Mouse (Mus musculus): ENCODE data around the gene Lrrc30. TPM values are rescaled to one million over a fixed set of nuclear protein-coding genes. Genes with fewer than 3 reads are reported as not detected.

The Lrrc30 gene
- total RNA-seq (2021), result 1 to 10 TPM; 6.9 to 8.3 TPM
- long read RNA-seq, experiment 1, transcript Lrrc30-201 (1 exons, 1,760 nt), result major isoform, 5 of 5 reads
- long read RNA-seq, experiment 1, partial matches to known transcripts, result 0 of 5 reads
- long read RNA-seq, experiment 1, other reads (novel, unspliced or antisense), result 0 of 5 reads
- long read RNA-seq, experiment 2, transcript Lrrc30-201 (1 exons, 1,760 nt), result major isoform, 6 of 6 reads
- long read RNA-seq, experiment 2, partial matches to known transcripts, result 0 of 6 reads
- long read RNA-seq, experiment 2, other reads (novel, unspliced or antisense), result 0 of 6 reads

DNA sequence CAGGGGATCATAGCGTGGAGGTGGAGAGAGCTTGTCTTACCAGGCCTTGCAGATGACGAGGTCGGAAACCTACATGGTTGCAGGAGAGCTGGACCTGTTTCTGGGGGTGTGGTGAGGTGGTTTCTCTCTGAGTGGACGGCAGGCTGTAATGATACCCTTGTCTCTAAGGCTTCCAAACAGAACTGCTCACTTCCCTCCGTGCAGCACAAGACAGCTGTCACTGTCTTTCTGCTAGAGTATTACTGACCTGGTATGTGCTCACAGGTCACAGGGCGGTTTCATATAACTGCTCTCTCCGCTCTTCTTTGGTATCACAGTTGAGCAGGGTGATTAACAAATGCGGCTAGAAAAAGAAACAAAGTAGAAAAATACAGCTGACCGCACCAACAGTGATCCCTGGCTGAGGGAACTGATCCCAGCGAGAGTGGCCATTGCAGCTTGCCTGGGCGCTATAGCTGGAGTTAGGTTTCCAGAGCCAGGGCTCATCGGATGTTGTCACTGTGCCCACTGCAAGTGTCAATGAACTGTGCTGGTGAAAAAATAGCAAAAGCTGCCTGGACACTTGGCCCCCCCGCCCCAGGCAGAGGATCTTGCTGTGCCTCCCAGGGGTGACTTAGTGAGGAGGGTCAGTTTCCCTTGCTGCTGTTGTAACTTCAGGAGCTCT is at the start of gene Lrrc30:
Gene Lrrc30 (minus strand): TSS at position 48 of the 664 bp plus-strand sequence.
- DNase-seq (ENCODE audit: low spot score in 2 of 2), result peak in 1 of 2 experiments; percentile 25

DNA sequence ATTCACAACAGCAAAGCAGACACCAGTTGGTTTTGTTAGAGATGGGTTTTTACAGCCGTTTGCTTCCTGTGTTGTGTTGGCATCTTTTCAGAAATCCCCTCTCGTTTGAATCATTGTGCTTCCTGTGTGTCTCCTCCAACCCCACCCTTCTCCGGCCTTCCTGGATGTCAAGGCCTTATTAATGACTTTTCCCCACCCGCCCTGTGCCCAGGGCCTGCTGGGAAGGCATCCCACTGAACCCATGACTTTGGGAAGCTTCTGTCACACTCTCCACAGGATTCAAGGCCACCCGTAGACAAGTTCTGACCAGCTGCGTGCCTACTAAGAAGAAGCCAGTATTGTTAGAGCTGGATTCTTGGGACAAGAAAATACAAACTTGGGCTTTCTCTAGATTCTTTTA is 48.6 kb upstream of the Lrrc30 start:
- no peak for DNase-seq (ENCODE audit: low spot score in 2 of 2)

DNA sequence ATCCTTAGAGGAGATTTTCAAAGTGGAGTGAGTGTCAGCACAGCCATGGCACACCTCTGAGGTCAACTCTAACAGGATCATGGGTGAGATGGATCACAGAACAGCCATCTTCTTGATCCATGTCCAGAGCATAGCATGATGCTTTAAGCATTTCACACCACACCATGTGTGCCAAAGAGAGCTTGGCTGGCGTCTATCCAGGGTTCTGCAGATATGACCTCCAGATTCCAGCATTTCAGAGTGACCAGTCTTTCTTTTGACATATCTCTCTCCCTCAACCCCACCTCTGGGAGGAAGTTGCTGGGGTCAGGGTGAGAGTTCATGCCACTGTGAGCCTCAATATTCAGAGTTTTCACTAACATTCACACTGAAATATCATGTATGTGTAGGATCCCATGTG is 46.1 kb upstream of the Lrrc30 start:
- DNase-seq (ENCODE audit: low spot score in 2 of 2), result no peak

DNA sequence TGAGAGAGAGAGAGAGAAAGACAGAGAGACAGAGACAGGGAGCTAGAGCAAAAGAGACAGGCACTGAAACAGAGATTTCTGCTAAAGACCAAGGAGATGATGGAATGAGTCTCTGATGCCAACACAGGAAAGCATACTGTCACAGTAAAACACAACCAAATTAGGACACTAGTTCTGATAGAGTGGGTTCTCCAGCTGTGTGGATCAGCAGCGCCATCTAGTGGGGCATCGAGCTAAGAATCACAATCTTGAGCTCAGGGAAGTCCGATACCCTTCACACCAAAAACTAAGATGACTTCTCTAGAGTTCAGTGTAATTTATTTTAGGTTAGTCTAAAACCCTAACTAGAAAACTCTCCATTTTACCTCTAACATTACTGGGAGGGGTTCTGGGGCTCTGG is 35.5 kb upstream of the Lrrc30 start:
- DNase-seq (ENCODE audit: low spot score in 2 of 2), result peak; percentile 40 to 60

DNA sequence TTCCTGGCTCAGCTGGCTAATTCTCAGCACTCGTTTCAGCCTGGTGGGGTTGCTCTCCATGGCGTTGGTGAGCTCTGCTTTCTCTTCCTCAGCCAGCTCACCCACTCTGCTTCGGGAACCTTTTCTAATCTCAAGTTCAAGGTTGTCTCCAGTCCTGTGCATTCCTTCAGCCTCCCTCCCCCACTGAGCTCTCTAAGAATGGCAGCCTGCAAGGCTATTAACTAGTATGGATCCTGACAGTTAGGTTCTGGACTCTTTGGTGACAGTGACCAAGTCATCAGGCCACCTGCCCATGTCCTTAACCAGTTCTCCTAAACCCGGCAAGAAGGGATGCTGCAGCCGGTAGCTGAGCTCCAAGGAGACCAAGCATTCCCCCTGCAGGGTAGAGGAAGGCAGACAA is 34.5 kb upstream of the Lrrc30 start:
- no peak for DNase-seq (ENCODE audit: low spot score in 2 of 2)

DNA sequence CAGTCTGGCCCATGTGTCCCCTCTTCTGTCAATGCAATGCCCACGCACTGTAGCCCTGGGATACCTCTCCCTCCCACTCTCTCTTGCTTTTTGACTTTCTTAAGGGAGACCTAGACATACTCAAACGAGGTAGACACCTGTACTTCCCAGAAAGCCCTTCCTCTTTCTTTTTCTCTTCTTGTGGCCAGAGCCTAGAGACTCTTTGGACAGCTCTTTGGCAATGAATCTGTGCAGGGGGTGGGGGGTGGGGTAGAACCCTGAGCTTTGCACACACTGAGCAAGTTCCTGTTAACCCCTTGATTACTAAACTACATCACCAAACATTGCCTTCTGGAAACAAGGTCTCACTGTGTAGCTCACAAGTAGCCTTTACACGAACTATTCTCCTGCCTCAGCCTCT is 31.8 kb upstream of the Lrrc30 start:
- DNase-seq (ENCODE audit: low spot score in 2 of 2), result no peak

DNA sequence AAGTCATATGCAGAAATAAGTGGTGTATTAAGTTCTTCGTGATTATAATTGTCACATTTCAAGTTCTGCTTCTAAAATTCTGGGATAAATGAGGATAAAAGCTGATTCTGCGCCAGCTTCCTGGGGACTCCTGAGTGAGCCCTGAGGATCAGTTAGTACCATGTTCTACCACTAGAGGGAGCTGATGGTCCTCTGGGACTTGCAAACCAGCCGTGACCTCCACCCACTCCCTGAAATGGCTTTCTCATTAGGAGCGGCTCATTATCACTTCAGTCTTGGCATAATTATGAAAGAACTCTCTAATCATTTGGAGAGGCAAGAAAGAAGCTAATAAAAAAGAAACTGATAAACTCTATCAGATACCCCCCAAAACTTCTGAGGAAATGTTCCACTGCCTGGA is 19.0 kb upstream of the Lrrc30 start:
- DNase-seq (ENCODE audit: low spot score in 2 of 2), result peak in 1 of 2 experiments; percentile 40

DNA sequence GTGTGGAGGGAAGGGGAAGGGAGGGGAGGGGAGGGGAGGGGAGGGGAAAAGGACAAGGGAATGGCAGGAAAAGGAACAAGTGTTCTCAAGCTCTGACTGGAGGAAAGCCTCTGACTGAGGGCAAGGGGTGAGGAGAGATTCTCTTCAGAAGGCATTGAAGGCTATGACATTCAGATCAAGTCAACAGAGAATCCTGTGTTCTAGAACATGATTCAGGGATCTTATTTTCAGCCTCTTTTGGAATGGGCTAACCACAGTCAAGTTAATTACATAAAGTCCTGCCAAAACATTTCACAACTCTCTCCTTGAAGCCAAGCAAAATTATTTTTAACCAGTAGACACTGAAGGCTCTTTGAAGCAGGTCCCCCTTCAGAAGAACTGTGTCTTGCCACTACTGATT is 9.1 kb upstream of the Lrrc30 start:
- no peak for DNase-seq (ENCODE audit: low spot score in 2 of 2)

DNA sequence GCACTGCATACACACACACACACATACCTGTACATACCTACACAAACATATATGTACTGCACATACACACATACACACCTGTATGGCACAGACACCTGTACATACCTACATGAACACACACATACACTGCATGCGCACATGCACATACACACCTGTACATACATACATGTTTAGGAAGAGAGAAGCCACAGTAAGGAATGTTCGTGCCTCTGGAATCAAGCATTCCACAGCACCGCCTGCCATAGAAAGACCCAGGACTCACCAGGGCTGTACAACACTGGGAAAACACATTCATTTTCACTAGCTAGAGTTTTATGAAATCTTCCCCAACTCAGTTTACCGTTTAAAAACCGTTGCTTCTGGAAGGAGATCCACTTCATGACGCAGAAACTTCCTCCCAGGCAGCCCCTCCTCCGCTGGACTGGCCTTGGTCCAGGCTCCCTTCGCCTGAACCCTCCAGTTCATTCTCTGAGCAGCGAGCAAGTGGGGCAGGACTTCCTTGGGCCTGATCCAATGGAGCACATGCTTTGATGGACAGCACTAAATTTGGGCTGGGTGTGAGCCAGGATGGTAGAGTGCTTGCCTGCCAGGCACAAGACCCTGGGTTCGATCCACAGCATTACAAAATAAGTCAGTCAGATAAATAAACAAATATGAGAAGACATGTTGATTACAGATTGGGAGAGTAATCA is 5.7 kb upstream of the Lrrc30 start:
- DNase-seq (ENCODE audit: low spot score in 2 of 2), result peak in 1 of 2 experiments; percentile 23

DNA sequence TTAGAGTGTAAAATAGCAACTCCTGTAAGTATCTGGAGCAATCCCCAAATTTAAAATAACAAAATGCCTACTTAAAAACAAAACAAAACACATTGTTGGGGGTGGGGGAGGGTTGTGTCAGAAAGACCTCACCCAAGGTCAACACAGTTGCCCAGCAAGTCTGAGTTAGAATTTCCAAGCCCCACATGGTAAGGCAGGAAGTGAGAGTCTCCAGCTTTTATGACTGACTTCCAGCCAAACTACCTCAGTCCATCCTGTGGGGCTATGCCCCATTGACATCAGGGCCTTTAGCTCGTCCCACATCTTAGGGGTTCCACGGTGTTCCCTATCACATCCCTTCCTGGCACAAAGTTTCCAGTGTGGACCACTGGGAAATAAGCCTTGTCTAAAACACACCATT is 4.4 kb upstream of the Lrrc30 start:
- DNase-seq (ENCODE audit: low spot score in 2 of 2), result no peak

DNA sequence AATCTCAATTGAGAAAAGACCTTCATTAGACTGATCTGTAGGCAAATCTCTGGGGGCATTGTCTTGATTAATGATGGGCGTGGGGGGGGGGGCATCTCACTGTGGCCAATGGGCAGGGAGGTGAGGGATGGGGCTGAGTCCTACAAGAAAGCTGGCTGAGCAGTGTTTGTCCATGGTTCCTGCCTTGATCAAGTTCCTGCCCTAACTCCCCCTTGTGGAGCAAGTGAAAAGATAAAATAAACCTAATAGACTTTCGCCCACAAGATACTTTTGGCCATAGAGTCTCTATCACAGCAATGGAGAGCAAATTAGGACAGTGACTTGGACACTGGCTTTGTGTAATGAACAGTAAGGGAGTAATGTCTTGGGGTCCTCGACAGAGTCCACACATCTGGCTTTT is 3.8 kb upstream of the Lrrc30 start:
- no peak for DNase-seq (ENCODE audit: low spot score in 2 of 2)

DNA sequence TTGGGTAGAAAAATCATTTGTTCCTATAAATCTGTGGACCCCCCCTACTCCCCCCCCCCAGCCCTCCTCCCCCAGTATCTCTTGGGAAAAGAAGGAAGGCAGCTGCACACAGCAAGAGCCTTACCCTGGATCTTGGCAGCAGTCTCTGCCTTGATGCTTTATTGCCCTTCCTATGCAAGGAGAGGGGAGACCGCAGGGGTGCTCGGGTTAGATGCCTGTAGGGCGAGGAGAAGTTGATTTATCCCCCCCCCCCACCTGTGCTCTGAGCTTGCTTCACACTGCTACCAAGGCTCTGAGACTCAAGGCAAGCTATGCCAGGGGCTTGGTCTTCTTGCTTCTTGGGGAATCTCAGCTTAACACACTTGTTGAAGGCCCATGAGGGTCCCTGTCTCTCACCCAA is 2.8 kb downstream of the Lrrc30 start:
- DNase-seq (ENCODE audit: low spot score in 2 of 2), result no peak

DNA sequence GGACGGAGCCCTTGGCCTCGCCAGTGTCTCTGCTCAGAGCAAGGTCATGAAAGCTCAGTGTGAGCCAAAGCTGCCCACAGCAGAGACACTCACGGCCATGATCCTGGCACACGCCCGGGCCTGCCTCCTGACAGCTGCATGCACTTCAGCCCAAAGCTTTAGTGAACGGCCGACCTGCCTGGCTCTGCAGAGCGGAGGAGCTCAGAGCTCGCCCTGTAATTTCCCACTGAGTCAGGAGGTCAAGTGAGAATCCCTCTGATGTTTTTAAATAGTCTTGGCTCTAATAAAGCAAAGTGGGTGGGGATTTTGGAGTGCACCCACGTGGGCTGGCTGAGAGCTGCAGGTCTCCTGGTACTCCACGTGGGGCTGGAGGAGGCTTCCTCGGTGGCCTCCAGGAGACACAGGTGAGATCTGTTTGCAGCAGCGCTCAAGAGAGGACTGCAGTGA is 3.3 kb downstream of the Lrrc30 start:
- DNase-seq (ENCODE audit: low spot score in 2 of 2), result peak; percentile 28 to 54

DNA sequence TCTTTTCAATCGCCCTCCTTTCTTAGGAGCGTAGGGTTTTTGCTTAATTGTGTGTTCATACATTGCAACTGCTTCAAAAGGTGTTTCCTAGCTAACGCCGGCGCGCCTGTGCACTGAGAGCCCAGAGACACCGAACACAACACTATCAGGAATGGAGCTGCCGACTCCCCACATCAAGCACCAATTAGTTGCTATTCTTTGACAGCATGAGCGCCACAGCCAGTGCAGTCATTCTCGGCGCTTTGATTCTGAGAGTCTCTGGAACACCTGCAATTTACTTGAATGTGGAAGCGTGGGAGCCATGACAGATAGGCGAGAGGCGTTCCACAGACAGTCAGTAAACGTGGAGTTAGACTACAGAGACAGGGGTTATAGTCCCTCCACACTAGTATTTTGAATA is 4.0 kb downstream of the Lrrc30 start:
- DNase-seq (ENCODE audit: low spot score in 2 of 2), result no peak

DNA sequence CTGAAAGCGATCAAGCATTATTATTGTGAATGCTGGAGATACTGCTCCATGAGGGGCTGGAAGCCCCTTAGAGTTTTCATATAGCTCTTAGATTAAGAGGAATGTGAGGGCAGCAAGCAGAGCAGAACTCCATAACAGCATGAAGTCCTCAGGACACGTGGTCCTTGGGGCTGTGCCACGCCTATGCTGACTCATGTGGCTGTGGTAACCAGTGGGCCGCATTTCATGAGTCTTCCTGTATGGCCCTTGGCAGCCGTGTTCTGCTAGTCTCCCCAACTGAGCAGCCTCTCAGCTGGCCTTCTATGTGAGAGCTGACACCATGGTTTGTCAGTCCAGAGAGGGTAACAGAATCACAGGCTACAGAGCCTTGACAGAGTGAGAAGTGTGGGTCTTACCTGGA is 7.1 kb downstream of the Lrrc30 start:
- DNase-seq (ENCODE audit: low spot score in 2 of 2), result peak in 1 of 2 experiments; percentile 23

DNA sequence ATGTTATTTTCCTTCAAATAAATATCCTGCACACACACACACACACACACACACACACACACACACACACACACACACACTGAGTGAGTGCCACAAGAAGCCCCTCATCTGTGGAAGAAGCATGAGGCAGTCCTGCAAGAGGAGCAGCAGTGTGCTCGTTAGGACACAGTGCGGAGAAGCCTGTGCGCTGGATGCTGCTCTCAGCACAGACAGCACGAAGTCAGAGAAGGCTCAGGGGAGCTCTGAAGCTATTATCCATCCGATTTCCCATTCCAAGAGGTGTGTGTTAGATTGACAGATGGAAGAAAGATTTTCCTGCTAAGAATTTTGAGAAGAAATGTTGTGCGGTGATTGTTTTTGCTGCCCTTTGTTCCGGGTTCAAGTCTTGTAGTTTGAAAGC is 13.5 kb downstream of the Lrrc30 start:
- DNase-seq (ENCODE audit: low spot score in 2 of 2), result no peak

DNA sequence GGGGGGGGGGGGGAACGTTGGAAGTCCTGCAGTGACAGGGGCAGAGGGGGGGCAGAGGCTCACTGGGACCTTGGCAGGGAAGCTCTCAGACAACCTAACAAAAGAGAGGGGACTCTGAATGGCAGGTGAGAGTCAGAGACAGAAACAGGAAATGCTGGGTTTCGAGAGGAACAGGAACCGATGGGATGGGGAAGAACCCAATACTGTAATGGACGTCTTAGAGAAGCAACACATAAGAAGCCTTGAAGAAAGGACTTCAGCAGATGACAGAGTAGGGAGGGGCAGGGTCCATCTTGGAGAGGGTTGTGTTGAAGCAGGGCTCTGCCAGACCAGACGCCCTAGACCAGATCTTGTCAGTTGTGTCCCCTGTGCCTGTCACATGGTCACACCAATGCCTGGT is 18.1 kb downstream of the Lrrc30 start:
- no peak for DNase-seq (ENCODE audit: low spot score in 2 of 2)

DNA sequence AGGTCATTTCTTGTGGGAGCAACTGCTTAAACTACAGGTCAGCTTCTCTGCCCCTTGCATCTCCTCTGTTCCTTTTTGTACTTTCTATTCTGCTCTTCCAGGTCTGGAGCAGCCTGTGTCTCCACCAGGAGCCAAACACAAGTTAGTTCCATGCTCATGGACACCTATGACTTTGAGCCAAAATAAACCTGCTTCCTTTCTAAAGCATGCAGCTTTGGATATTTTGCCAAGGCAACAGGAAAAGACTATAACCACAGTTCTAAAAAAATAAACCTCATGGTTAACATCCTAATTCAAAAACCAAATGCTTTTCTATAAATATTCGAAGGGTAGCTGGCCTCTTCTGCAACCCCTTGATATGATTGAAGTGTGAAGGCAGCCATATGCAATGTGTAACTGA is 19.9 kb downstream of the Lrrc30 start:
- no peak for DNase-seq (ENCODE audit: low spot score in 2 of 2)

DNA sequence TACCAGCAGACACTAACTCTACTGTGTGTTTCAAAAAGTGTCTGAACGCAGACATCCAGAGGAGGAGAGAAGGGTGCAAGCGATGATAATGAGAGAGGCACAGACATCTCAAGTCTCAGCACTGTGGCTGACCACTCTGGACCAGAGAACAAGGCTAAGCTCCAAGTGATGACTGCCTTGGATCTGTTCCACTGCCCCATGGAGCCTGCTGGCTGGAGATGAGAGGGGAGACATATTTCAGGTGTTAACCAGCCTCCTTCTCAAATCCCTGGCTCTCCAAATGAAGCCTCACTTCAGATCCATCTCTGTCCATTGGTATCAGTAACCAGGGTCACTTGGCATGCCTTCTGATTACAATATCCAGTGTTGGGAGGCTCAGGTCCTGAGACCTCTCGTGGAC is 20.4 kb downstream of the Lrrc30 start:
- DNase-seq (ENCODE audit: low spot score in 2 of 2), result no peak

DNA sequence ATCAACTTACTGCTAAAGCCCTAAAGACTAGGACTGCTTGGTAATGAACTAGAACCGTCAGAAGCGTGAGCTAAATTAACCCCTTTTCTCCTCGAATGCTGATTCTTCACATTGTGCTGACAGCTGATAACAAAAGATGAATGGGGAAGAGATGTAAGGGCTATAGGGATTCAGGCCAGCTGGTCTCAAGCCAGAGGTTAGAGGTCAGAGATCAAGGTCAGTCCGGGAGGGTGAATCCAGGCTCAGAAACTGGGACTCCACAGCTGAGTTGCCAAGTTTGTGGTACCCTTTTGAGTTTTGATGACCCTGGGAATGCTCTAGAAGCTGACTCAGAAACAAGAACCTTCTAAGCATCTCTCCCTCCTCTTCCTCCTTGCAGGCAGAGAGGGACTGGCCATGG is 28.1 kb downstream of the Lrrc30 start:
- no peak for DNase-seq (ENCODE audit: low spot score in 2 of 2)

DNA sequence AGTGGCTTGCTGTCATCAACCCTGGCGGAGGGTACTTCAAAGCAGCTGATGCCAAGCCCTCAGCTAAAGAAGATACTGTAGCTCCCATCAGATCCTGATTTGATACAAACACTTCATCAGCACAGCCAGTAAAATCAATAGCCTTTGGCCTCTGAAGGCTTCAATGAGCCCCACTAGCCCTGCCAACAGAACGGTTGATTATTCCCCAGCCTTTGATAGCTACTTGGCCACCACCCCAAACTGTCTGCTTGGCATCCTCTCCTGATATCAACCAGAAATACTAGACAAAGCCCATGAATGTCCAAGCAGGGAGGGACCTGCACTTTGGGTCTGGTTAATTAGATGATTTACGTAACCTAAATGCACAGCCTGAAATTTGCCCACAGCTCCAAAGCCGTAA is 30.0 kb downstream of the Lrrc30 start:
- no peak for DNase-seq (ENCODE audit: low spot score in 2 of 2)

DNA sequence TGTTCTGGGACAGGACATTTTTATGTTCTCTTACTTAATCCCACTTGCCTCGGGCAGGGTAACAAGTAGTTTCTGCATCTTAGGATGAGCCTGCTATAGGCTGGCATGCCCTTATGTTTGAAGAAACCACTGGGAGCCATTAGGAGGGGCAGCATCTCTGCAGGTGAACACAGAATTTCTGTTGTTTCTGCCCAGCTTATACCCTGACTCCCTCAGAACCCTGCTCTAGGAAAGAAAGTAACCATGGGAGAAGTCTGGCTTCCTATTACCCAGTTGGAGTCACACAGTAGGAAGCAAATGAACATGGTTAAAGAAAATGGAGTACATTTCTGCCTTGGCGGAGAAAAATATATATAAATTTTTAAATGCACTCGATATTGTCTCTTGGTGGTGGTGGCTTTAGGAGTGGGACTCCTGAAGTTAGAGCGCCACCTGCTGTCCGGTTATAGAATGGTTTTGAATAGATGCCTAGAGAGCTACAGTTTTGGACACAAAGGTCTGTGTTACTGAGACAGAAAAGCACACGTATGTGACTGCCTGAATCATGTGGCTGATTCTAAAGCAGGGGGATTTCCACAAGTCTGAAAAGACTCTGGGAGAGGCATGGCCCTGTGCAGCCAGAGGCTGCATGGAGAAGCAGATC is 47.5 kb downstream of the Lrrc30 start:
- DNase-seq (ENCODE audit: low spot score in 2 of 2), result peak; percentile 68 to 78

Data from gastrocnemius, postnatal 4 days (tissue).